Mouse (Mus musculus): Measurements from ENCODE around the gene Hoxc11.

- TF ChIP-seq CTCF (IDR thresholded peaks at IDR 0.05; ENCODE audit: low read depth): no peak
- TF ChIP-seq EP300 (IDR thresholded peaks at IDR 0.05; ENCODE audit: low read depth): no peak
These were observed 44.2 kb upstream of the Hoxc11 start for GRCm38 (mm10) chr15:102910038-102910437.
